Mouse (Mus musculus) embryonic fibroblast, embryonic 13.5 days (primary cell): ENCODE measurements around the gene Tecta.

Experiments used
- CTCF ChIP-seq: IDR thresholded peaks from 2 replicates; pipeline ENCODE4 v1.5.1; 2011; ENCODE audit warnings: mild to moderate bottlenecking, control low read depth, low read length, moderate library complexity, borderline replicate concordance; ENCODE audit not compliant: insufficient read depth
- POLR2A ChIP-seq: IDR thresholded peaks from 2 replicates; pipeline ENCODE4 v1.6.1; 2011; ENCODE audit warnings: low read depth, mild to moderate bottlenecking, control low read depth, low read length, moderate library complexity

- no peak for TF ChIP-seq POLR2A
- no peak for TF ChIP-seq CTCF
Observed at GRCm38 (mm10) chr9:42337026-42337425, 62.7 kb downstream of the Tecta start.
